Comparison of ENCODE assay signal across 1 mouse cellular context in the genomic region with DNA sequence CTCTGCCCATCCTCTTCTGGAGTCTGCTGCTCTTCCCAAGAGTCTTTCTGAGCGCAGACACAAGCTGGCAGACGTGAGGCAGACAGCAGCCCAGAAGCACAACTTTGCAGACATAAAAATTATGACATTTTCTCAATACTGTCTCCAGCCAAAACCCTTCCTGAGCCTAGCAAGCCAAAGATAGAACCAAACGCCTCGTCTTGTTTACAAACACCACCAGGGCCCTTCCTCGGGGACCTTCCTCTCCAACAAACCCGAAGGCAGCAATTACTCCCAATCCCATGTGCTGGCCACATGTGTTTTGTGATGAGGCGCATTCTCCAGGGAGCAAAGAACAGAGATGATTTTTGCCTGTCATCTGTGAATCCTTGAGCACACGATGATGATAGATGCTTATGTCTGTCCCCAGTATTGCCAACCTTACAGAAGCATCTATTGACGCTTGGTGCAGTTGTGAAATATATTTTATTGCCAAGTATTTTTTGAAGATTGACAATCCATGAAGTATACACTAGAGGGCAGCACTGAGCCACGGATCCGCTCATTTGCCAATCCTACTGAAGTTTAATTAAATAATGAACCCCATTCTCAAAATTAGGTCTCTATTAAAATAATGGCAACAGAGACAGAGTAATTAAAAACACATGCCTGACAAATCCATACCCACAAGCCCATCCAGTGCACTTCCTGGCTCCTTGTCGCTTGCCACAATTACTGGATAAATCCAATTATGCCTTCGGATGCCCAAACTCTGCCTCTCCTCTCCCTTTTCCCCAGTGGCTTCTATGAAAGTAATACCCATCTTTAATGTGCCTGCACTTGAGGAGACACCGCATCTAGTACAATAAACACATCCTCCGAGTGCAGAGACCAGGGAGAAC.
TF ChIP-seq lines count a peak whose summit lies in the region.

No protein-coding gene starts in this region.

TF ChIP-seq in MEL, 35 proteins besides CTCF, POLR2A, EP300 and RAD21 (continued from another document):
- no peak for TF ChIP-seq MAFK (IDR thresholded peaks at IDR 0.05; ENCODE audit: borderline replicate concordance, low read depth, low read length)
- TF ChIP-seq MAZ (IDR thresholded peaks at IDR 0.05; ENCODE audit: low read depth, low read length) = no peak
- TF ChIP-seq ELF1 (IDR thresholded peaks at IDR 0.05; ENCODE audit: low read depth, low read length) = no peak
- no peak for TF ChIP-seq GABPA (IDR thresholded peaks at IDR 0.05; ENCODE audit: low read depth, low read length)
